Mouse (Mus musculus) frontal cortex, postnatal 10 days (tissue): ENCODE results near the gene Atf1.
"Not testable (repeated sequence)": the region's sequence is repeated elsewhere in the genome, so short reads cannot be mapped to it uniquely, and the experiment has no call there.

ENCODE experiments used
- DNase-seq, 2 experiments: peaks; one replicate each; pipeline ENCODE4 v3.0.0; 2022; ENCODE audit warnings: low spot score in 2 of 2, mixed read lengths in 1 of 2

The Atf1 gene

GRCm38 (mm10) chr15:100304019-100304991, 76.7 kb downstream of the Atf1 start, which contains the start of gene Mettl7a1:
TSS of gene Mettl7a1 (plus strand) at chr15:100304140.
- DNase-seq, result peak; percentile 62 to 83

GRCm38 (mm10) chr15:100306201-100306600, 78.6 kb downstream of the Atf1 start:
- DNase-seq, result no peak

- not testable (repeated sequence) for DNase-seq
Observed at GRCm38 (mm10) chr15:100307438-100308096, 79.9 kb downstream of the Atf1 start.
